Mouse (Mus musculus): ENCODE results near the gene Fcrl6.

DNA sequence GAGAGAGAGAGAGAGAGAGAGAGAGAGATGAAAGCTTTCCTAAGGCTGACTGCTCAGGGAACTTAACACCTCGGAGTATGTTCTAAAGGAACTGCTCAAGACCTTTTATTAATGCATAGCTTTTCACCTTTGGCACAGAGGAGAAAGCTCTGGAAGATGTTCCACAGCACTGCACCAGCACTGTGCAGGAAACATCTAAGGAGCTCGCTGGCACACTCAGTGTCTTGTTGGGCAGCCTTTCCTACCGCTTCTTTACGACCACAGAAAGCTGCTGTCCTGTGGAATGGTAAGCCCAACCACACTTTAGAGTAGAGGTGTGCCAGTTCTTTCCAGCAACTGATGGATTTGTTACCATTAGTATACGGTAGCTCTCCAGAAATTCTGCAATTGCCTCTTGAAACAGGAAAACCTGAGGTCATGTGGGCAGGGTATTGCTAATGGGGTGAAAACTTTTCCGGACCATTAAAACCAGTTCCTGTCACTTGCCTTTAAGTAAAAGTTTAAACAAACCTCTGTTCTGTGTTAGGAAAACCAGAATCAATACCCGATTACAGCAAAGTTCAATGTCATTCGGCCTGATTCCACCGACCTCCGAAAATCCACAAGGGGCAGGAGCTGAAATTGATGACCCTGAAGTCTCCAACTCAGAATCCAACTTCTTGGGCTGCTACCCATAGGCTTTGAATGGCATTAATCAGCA is 49.1 kb upstream of the Fcrl6 start:
- TF ChIP-seq MYOD1 (IDR thresholded peaks at IDR 0.05; ENCODE audit: control insufficient read depth in 1 of 3, insufficient read length in 2 of 3, low read depth in 2 of 3) (no peak), POLR2A (IDR thresholded peaks at IDR 0.05; ENCODE audit: insufficient read length, low read depth) (no peak), TCF12 (IDR thresholded peaks at IDR 0.05; ENCODE audit: insufficient read depth, poor library complexity, severe bottlenecking) (no peak), E2F4 (IDR thresholded peaks at IDR 0.05; ENCODE audit: insufficient read depth) (no peak)

All from myocyte (in vitro differentiated cells).